Comparison of ENCODE assay signal across 8 mouse cellular contexts in genomic region chr15:99449751-99450280, GRCm38 (mm10). TPM values are rescaled to one million over a fixed set of nuclear protein-coding genes. Genes with fewer than 3 reads are reported as not detected.
A peak's percentile ranks its signal among the peaks of the same experiment; 100 is the strongest.
DNase-seq lines count a peak whose midpoint lies in the region; ATAC-seq and TF ChIP-seq lines count a peak whose summit lies in the region.

No protein-coding gene starts in this region.

- no peak for ATAC-seq in heart, embryonic 11.5 days (replicated peaks; ENCODE audit: insufficient number of reproducible peaks, low FRiP score, low TSS enrichment)
- peak; percentile 28; the same call in 1 of the 2 replicates for ATAC-seq in intestine, embryonic 16.5 days
- peak; percentile 25; the same call in 1 of the 2 replicates for ATAC-seq in stomach, postnatal 0 days (ENCODE audit: low FRiP score, low TSS enrichment)

- H3K4me3 ChIP-seq in heart, embryonic 11.5 days (ENCODE audit: low read depth, low read length), result no peak overlapping the region
- H3K4me3 ChIP-seq in intestine, embryonic 16.5 days (ENCODE audit: low read length), result no peak overlapping the region
- H3K4me3 ChIP-seq in stomach, postnatal 0 days (ENCODE audit: low read depth, low read length), result no peak overlapping the region

- no peak for DNase-seq in heart, postnatal 14 days
- peak; percentile 79 for DNase-seq in ovary, adult 18-20 months (ENCODE audit: low spot score)
- no peak for DNase-seq in ovary, postnatal 10 days (ENCODE audit: low spot score)
- DNase-seq in stomach, postnatal 0 days (ENCODE audit: low spot score), result no peak
- no peak for DNase-seq in spleen, postnatal 36 days (ENCODE audit: low spot score in 2 of 2)
- DNase-seq in cerebellum, adult 8-10 months, result no peak

- no peaks in the 10 kb centered on the region for H3K27me3 ChIP-seq in heart, embryonic 11.5 days (ENCODE audit: control insufficient read depth, insufficient read depth, low read length)
- no peaks in the 10 kb centered on the region for H3K27me3 ChIP-seq in intestine, embryonic 16.5 days (replicated peaks; ENCODE audit: control insufficient read depth, insufficient read depth, low read length)
- no peaks in the 10 kb centered on the region for H3K27me3 ChIP-seq in stomach, postnatal 0 days (ENCODE audit: control insufficient read depth, insufficient read depth, low read length)

- no peak for TF ChIP-seq EP300 in stomach, postnatal 0 days (optimal IDR thresholded peaks at IDR 0.05)

- TF ChIP-seq CTCF in stomach, postnatal 0 days (IDR thresholded peaks at IDR 0.05; ENCODE audit: low read depth), result no peak

- WGBS in heart, embryonic 11.5 days (ENCODE audit: insufficient replicate concordance), result 31% methylated on average over 8 of the region's 8 CpGs
- 48% methylated on average over 8 of the region's 8 CpGs for WGBS in intestine, embryonic 16.5 days
- 60% methylated on average over 8 of the region's 8 CpGs for WGBS in stomach, postnatal 0 days

- peaks cover 30% of the 10 kb centered on the region for H3K4me1 ChIP-seq in heart, embryonic 11.5 days (ENCODE audit: control insufficient read depth, insufficient read depth, low read length)
- peaks cover 25% of the 10 kb centered on the region for H3K4me1 ChIP-seq in intestine, embryonic 16.5 days (ENCODE audit: control insufficient read depth, insufficient read depth, low read length)
- H3K4me1 ChIP-seq in stomach, postnatal 0 days (replicated peaks; ENCODE audit: control insufficient read depth, insufficient read depth), result no peaks in the 10 kb centered on the region; the same call in 1 of the 2 replicates

- H3K9me3 ChIP-seq in heart, embryonic 11.5 days (replicated peaks; ENCODE audit: control insufficient read depth, low read length), result no peaks in the 10 kb centered on the region
- H3K9me3 ChIP-seq in intestine, embryonic 16.5 days (ENCODE audit: control insufficient read depth, low read length), result no peaks in the 10 kb centered on the region
- H3K9me3 ChIP-seq in stomach, postnatal 0 days (ENCODE audit: control insufficient read depth, low read length), result no peaks in the 10 kb centered on the region

- intact Hi-C loops in heart, postnatal 14 days (cut with DNase I), result no loop called here

- peak overlapping the region; percentile 78 for H3K27ac ChIP-seq in heart, embryonic 11.5 days (ENCODE audit: low read depth, low read length)
- peak overlapping the region; percentile 17 for H3K27ac ChIP-seq in intestine, embryonic 16.5 days (ENCODE audit: low read length)
- H3K27ac ChIP-seq in stomach, postnatal 0 days (replicated peaks), result no peak overlapping the region

- 0 out of 2 replicates have a peak overlapping the region, but pooled peaks have one; percentile 6 for H3K4me2 ChIP-seq in heart, embryonic 11.5 days
- H3K4me2 ChIP-seq in intestine, embryonic 16.5 days (ENCODE audit: low read depth, low read length), result no peak overlapping the region
- H3K4me2 ChIP-seq in stomach, postnatal 0 days (replicated peaks; ENCODE audit: low read depth), result no peak overlapping the region

- H3K9ac ChIP-seq in heart, embryonic 11.5 days (ENCODE audit: low read depth, low read length), result peak overlapping the region; percentile 22; the same call in 1 of the 2 replicates
- no peak overlapping the region for H3K9ac ChIP-seq in intestine, embryonic 16.5 days (ENCODE audit: low read depth, low read length)
- H3K9ac ChIP-seq in stomach, postnatal 0 days (ENCODE audit: low read length), result no peak overlapping the region

- no peaks in the 10 kb centered on the region; the same call in 1 of the 2 replicates for H3K36me3 ChIP-seq in heart, embryonic 11.5 days (ENCODE audit: control insufficient read depth, insufficient read depth, low read length)
- no peaks in the 10 kb centered on the region for H3K36me3 ChIP-seq in intestine, embryonic 16.5 days (ENCODE audit: control insufficient read depth, insufficient read depth, low read length)
- no peaks in the 10 kb centered on the region for H3K36me3 ChIP-seq in stomach, postnatal 0 days (ENCODE audit: control insufficient read depth, insufficient read depth, low read length)

RNA-seq across cellular contexts. Expression of gene Nckap5l, which starts 7.7 kb away (rescaled TPM):
- 9.0 and 9.1 TPM in 2 replicates for polyA plus RNA-seq in heart, embryonic 11.5 days (2014; fragmentation: Nextera tagmentation; extraction: Ambion mirVana)
- total RNA-seq in heart, postnatal 14 days (2021), result 10 to 100 TPM; 11.2 to 13.6 TPM
- 5.8 and 6.5 TPM in 2 replicates for polyA plus RNA-seq in intestine, embryonic 16.5 days (2015; fragmentation: Nextera tagmentation; extraction: Ambion mirVana)
- polyA plus RNA-seq in stomach, postnatal 0 days (2015; fragmentation: Nextera tagmentation; extraction: Ambion mirVana), result 2.1 and 2.4 TPM in 2 replicates

RNA-seq across cellular contexts. Expression of gene Bcdin3d, which starts 24.7 kb away (rescaled TPM):
- 11.9 TPM in 2 replicates for polyA plus RNA-seq in heart, embryonic 11.5 days (2014; fragmentation: Nextera tagmentation; extraction: Ambion mirVana)
- 1 to 10 TPM; 3.9 to 4.9 TPM for total RNA-seq in heart, postnatal 14 days (2021)
- 14.3 and 16.2 TPM in 2 replicates for polyA plus RNA-seq in intestine, embryonic 16.5 days (2015; fragmentation: Nextera tagmentation; extraction: Ambion mirVana)
- 9.3 and 10.4 TPM in 2 replicates for polyA plus RNA-seq in stomach, postnatal 0 days (2015; fragmentation: Nextera tagmentation; extraction: Ambion mirVana)

RNA-seq across cellular contexts. Expression of gene Tmbim6, which starts 57.1 kb away (rescaled TPM):
- polyA plus RNA-seq in heart, embryonic 11.5 days (2014; fragmentation: Nextera tagmentation; extraction: Ambion mirVana), result 233 and 290 TPM in 2 replicates
- total RNA-seq in heart, postnatal 14 days (2021), result 100 to 1,000 TPM; 216 to 219 TPM
- 726 and 829 TPM in 2 replicates for polyA plus RNA-seq in intestine, embryonic 16.5 days (2015; fragmentation: Nextera tagmentation; extraction: Ambion mirVana)
- 469 and 479 TPM in 2 replicates for polyA plus RNA-seq in stomach, postnatal 0 days (2015; fragmentation: Nextera tagmentation; extraction: Ambion mirVana)
